Mouse (Mus musculus) lung, postnatal 0 days (tissue): ENCODE results near the gene Cluh. TPM values are rescaled to one million over a fixed set of nuclear protein-coding genes. Genes with fewer than 3 reads are reported as not detected.

Experiments
- ATAC-seq: fragments of 200-750 bp; cut with Nextera tagmentation; 2 replicates; pipeline ENCODE4 v1.8.0; 2017; ENCODE audit warnings: moderate library complexity
- DNase-seq: peaks from one replicate; pipeline ENCODE4 v3.0.0-alpha.2; 2016; ENCODE audit warnings: low spot score
- H3K27ac ChIP-seq: fragments of 300-500 bp; sonication (generic); 2 replicates; pipeline ENCODE4 v1.5.1; 2014; ENCODE audit warnings: antibody characterized with exemption, mild to moderate bottlenecking, low read length, mixed read lengths
- H3K27me3 ChIP-seq: fragments of 300-500 bp; sonication (generic); replicated peaks from 2 replicates; pipeline ENCODE4 v1.6.1; 2014; ENCODE audit warnings: low read length, mixed read lengths; ENCODE audit not compliant: insufficient read depth
- H3K36me3 ChIP-seq: fragments of 300-500 bp; sonication (generic); 2 replicates; pipeline ENCODE4 v1.6.1; 2014; ENCODE audit warnings: low read length, mixed read lengths; ENCODE audit not compliant: insufficient read depth
- H3K4me1 ChIP-seq: fragments of 300-500 bp; sonication (generic); 2 replicates; pipeline ENCODE4 v1.6.1; 2014; ENCODE audit warnings: antibody characterized with exemption, low read depth, low read length, mixed read lengths; ENCODE audit not compliant: insufficient read depth
- H3K4me2 ChIP-seq: fragments of 300-500 bp; sonication (generic); replicated peaks from 2 replicates; pipeline ENCODE4 v1.6.1; 2014; ENCODE audit warnings: low read depth, mild to moderate bottlenecking, low read length, moderate library complexity, mixed read lengths
- H3K4me3 ChIP-seq: fragments of 300-500 bp; sonication (generic); 2 replicates; pipeline ENCODE4 v1.5.1; 2014; ENCODE audit warnings: low read depth, low read length
- H3K9ac ChIP-seq: fragments of 300-500 bp; sonication (generic); replicated peaks from 2 replicates; pipeline ENCODE4 v1.6.1; 2014; ENCODE audit warnings: low read depth, mild to moderate bottlenecking
- H3K9me3 ChIP-seq: fragments of 300-500 bp; sonication (generic); 2 replicates; pipeline ENCODE4 v1.6.1; 2016; ENCODE audit warnings: low read length, mixed read lengths
- CTCF ChIP-seq: IDR thresholded peaks from 2 replicates; pipeline ENCODE4 v1.5.1; 2016; ENCODE audit warnings: antibody characterized with exemption, mild to moderate bottlenecking
- EP300 ChIP-seq: IDR thresholded peaks from 2 replicates; pipeline ENCODE4 v1.6.1; 2016; ENCODE audit warnings: antibody characterized with exemption, mild to moderate bottlenecking, control low read depth
- WGBS: fragments of 180-500 bp; shearing (Covaris S2); extraction: QIAGEN DNeasy Blood & Tissue Kit; methylation state at CpG from one replicate; pipeline ENCODE4 v1.1.7; 2014; 5-methylcytosine and 5-hydroxymethylcytosine counted together
- polyA plus RNA-seq: library from polyadenylated mRNA; unstranded; fragments of >200 nt; fragmentation: Nextera tagmentation; extraction: Ambion mirVana; gene quantifications from 2 replicates; pipeline ENCODE4 v1.2.1, GENCODE M21; 2015

Gene Cluh
- polyA plus RNA-seq, 1 experiment from 2014 or later = 9.2 TPM

- H3K4me1 ChIP-seq = no peaks in the 10 kb centered on the region
- no peak overlapping the region for H3K4me3 ChIP-seq
- H3K36me3 ChIP-seq = no peaks in the 10 kb centered on the region
- H3K9me3 ChIP-seq = no peaks in the 10 kb centered on the region
- H3K27me3 ChIP-seq = peaks cover 15% of the 10 kb centered on the region
- WGBS = 46% methylated on average over 5 of the region's 5 CpGs
- ATAC-seq = no peak
- TF ChIP-seq EP300 (no peak), CTCF (no peak)
- no peak overlapping the region for H3K4me2 ChIP-seq
- H3K27ac ChIP-seq = no peak overlapping the region
- no peak overlapping the region for H3K9ac ChIP-seq
- no peak for DNase-seq
These were observed 33.7 kb upstream of the Cluh start for GRCm38 (mm10) chr11:74615571-74615970.

DNA sequence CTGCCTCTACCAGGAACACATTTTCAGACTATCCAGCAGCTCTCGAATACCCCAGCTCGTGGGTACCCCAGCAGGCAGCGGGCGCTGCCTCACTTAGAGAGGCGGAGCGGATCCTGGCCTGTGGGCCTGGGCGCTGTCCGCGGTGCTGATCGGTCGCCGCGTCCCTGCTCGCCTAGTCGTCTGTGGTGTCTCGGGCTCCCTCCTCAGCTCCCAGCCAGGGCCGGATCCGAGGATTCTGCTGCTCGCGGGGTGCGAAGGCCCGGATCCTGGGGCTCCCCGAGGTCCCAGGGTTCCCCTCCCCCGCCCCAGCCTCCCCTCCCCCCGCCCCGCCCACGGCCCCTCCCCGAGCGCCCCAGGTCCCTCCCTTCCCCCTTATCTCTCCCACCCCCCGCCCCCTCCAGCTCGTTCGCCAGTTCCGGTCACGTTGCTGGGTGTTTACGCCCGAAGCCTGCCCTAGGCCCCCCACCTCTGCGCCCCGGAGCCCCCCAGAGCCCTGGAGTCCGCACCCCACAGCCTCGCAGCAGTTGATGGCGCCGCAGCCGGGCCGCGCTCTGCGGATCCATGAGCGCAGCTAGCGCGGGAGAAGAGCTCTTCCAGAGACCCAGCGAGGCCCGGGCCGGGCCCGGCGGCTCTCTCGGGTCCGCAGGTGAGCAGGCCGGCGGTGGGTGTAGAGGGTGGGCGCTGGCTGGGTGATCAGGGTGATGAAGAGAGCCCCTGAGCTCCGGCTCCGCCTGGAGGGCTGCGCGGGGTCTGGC is 29.9 kb upstream of the Cluh start, which contains the start of gene Ccdc92b:
Gene Ccdc92b (plus strand): TSS at position 405 of the 755 bp plus-strand sequence.
- Histone ChIP-seq H3K9me3 (no peaks in the 10 kb centered on the region), H3K4me1 (no peaks in the 10 kb centered on the region), H3K36me3 (no peaks in the 10 kb centered on the region), H3K4me3 (no peak within 1 kb of the TSS), H3K27ac (no peak within 1 kb of the TSS), H3K27me3 (peaks cover 11% of the 10 kb centered on the region), H3K4me2 (peak within 1 kb of the TSS; percentile 19; the same call in 1 of the 2 replicates), H3K9ac (no peak within 1 kb of the TSS)
- DNase-seq (peak; percentile 70), ATAC-seq (peak; percentile 85)
- WGBS = under 1% methylated on average over 44 of the region's 63 CpGs
- peak; percentile 30 for TF ChIP-seq CTCF
- TF ChIP-seq EP300 = no peak

- WGBS = 4% methylated on average over 16 of the region's 16 CpGs
- Histone ChIP-seq H3K4me1 (no peaks in the 10 kb centered on the region), H3K36me3 (no peaks in the 10 kb centered on the region), H3K9ac (no peak overlapping the region), H3K9me3 (no peaks in the 10 kb centered on the region), H3K27me3 (peaks cover 11% of the 10 kb centered on the region), H3K4me3 (no peak overlapping the region), H3K4me2 (no peak overlapping the region), H3K27ac (no peak overlapping the region)
- ATAC-seq (no peak), DNase-seq (no peak)
- no peak for TF ChIP-seq CTCF
- no peak for TF ChIP-seq EP300
These were observed 29.4 kb upstream of the Cluh start for GRCm38 (mm10) chr11:74619956-74620300.

- no peaks in the 10 kb centered on the region for H3K36me3 ChIP-seq
- no peak overlapping the region for H3K27ac ChIP-seq
- peaks cover 11% of the 10 kb centered on the region for H3K27me3 ChIP-seq
- H3K9ac ChIP-seq = no peak overlapping the region
- no peak overlapping the region for H3K4me3 ChIP-seq
- no peak for ATAC-seq
- no peaks in the 10 kb centered on the region for H3K9me3 ChIP-seq
- H3K4me2 ChIP-seq = no peak overlapping the region
- 60% methylated on average over 8 of the region's 8 CpGs for WGBS
- H3K4me1 ChIP-seq = no peaks in the 10 kb centered on the region
- TF ChIP-seq CTCF (no peak), EP300 (no peak)
- DNase-seq = no peak
These were observed 27.2 kb upstream of the Cluh start for GRCm38 (mm10) chr11:74621974-74622669.

DNA sequence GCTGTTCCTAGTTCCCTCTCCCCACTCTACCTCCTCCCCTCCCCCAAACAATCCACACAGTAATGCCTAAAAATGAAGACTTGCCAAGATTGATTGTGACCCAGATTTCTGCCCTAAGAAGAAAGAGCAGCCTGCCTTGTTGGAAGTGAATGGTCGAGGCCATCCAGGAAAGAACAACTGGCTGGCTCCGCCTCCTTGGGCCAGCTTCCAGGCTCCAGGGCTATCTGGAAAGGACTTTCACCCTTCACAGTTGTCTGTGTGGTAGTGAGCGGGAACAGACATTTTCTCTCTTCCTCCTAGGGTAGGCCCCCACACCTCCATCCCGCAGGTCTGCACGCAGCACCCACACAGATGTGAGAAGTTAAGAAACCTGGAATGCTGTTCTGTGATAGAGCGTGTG is 25.6 kb upstream of the Cluh start:
- peaks cover 11% of the 10 kb centered on the region for H3K27me3 ChIP-seq
- H3K36me3 ChIP-seq = no peaks in the 10 kb centered on the region
- H3K4me1 ChIP-seq = no peaks in the 10 kb centered on the region
- TF ChIP-seq CTCF (no peak), EP300 (no peak)
- H3K9me3 ChIP-seq = no peaks in the 10 kb centered on the region
- DNase-seq (no peak), ATAC-seq (no peak)
- H3K4me2 ChIP-seq = no peak overlapping the region
- WGBS = 68% methylated on average over 6 of the region's 6 CpGs
- H3K27ac ChIP-seq = no peak overlapping the region
- H3K9ac ChIP-seq = no peak overlapping the region
- H3K4me3 ChIP-seq = no peak overlapping the region

GRCm38 (mm10) chr11:74625333-74625732 is 24.0 kb upstream of the Cluh start:
- Histone ChIP-seq H3K4me2 (no peak overlapping the region), H3K9ac (no peak overlapping the region), H3K4me1 (no peaks in the 10 kb centered on the region), H3K4me3 (no peak overlapping the region), H3K27ac (no peak overlapping the region), H3K36me3 (no peaks in the 10 kb centered on the region), H3K27me3 (peaks cover 1% of the 10 kb centered on the region; the same call in 1 of the 2 replicates), H3K9me3 (no peaks in the 10 kb centered on the region)
- TF ChIP-seq CTCF (no peak), EP300 (no peak)
- no peak for DNase-seq
- ATAC-seq = no peak
